In the genomic region with DNA sequence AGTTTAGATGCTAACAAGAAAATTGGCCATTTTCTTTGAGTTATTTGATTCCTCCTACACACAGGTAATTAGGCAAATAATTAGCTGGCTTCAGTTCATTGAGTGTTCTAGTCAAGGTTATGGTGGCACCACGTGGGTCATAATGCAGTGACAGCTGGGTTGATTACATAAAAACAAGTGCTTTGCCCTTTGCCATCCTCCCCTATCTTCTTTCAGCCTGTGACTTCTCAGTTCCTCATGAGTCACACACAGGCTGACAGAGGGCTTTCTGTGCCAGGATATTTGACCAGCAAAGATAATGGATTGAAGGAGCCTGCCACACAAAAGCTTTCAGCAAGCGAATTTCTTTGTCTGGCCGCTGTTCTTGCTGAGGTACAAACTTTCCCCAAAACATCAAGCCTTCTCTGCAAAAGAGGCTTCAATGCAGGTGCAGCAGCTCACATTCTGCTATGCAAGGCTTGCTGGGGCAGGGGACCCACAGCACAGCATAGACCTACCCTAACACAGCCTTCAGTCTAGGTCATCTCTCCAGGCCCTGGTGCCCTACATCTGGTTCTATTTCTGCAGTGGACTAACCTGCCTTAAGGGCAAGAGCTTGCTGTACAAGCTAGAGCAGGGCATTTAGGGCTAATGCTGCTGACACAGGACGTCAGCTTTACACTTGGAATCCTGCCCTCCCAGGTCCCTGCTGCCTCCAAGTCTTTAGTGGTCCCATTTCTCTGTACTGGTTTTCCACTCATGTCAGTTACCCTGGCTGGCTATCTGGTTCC, we compare ENCODE assay signal across 9 mouse cellular contexts. TPM values are rescaled to one million over a fixed set of nuclear protein-coding genes. Genes with fewer than 3 reads are reported as not detected.
DNase-seq lines count a peak whose midpoint lies in the region; ATAC-seq and TF ChIP-seq lines count a peak whose summit lies in the region.
"Had no signal": no experiment of that assay in that cellular context is flagged by ENCODE, and none has a peak within 500 bp of the region (broad histone marks: within the 10 kb centered on the region; RNA-seq: fewer than 3 reads in every experiment).

No protein-coding gene starts in this region.

- no peak for TF ChIP-seq POLR2A in MEL (IDR thresholded peaks at IDR 0.05; ENCODE audit: control insufficient read depth in 1 of 2, insufficient read depth in 1 of 2, low read depth in 1 of 2, low read length in 2 of 2, poor library complexity in 1 of 2)

- H3K79me2 ChIP-seq in MEL (ENCODE audit: control insufficient read depth, insufficient read depth, low read length, poor library complexity), result no peaks in the 10 kb centered on the region

- no peak overlapping the region for H3K9ac ChIP-seq in MEL (ENCODE audit: control insufficient read depth, low read depth, low read length, poor library complexity, severe bottlenecking)
- H3K9ac ChIP-seq in embryonic facial prominence, embryonic 14.5 days (ENCODE audit: low read depth, low read length), result no peak overlapping the region
- no peak overlapping the region for H3K9ac ChIP-seq in kidney, embryonic 15.5 days
- H3K9ac ChIP-seq in neural tube, embryonic 15.5 days (replicated peaks), result no peak overlapping the region
- H3K9ac ChIP-seq: forebrain, embryonic 12.5 days had no signal

- TF ChIP-seq CTCF in MEL (IDR thresholded peaks at IDR 0.05 in 2 of 3, conservative IDR thresholded peaks at IDR 0.05 in 1 of 3; ENCODE audit: control insufficient read depth in 1 of 3, insufficient read depth in 1 of 3, low read depth in 2 of 3, low read length in 3 of 3, poor library complexity in 1 of 3, severe bottlenecking in 1 of 3), result no peak

- 48% methylated on average over 4 of the region's 4 CpGs for WGBS in embryonic facial prominence, embryonic 14.5 days
- 41% methylated on average over 4 of the region's 4 CpGs for WGBS in kidney, embryonic 15.5 days
- WGBS in neural tube, embryonic 15.5 days, result 64% methylated on average over 4 of the region's 4 CpGs

- peaks cover 0 to 16% of the 10 kb centered on the region in 2 experiments; a peak in 2 of 4 replicates for H3K36me3 ChIP-seq in MEL (ENCODE audit: control insufficient read depth in 1 of 2, insufficient read depth in 2 of 2, low read length in 2 of 2)
- H3K36me3 ChIP-seq in embryonic facial prominence, embryonic 14.5 days (ENCODE audit: control insufficient read depth, insufficient read depth, low read length), result no peaks in the 10 kb centered on the region
- no peaks in the 10 kb centered on the region for H3K36me3 ChIP-seq in kidney, embryonic 15.5 days
- no peaks in the 10 kb centered on the region for H3K36me3 ChIP-seq in neural tube, embryonic 15.5 days
- H3K36me3 ChIP-seq: forebrain, embryonic 12.5 days had no signal

- H3K27me3 ChIP-seq in MEL (ENCODE audit: control insufficient read depth in 1 of 2, insufficient read depth in 2 of 2, low read length in 2 of 2), result no peaks in the 10 kb centered on the region
- H3K27me3 ChIP-seq in embryonic facial prominence, embryonic 14.5 days (replicated peaks; ENCODE audit: control insufficient read depth, insufficient read depth, low read length), result no peaks in the 10 kb centered on the region
- no peaks in the 10 kb centered on the region for H3K27me3 ChIP-seq in kidney, embryonic 15.5 days
- H3K27me3 ChIP-seq in neural tube, embryonic 15.5 days (replicated peaks), result no peaks in the 10 kb centered on the region
- H3K27me3 ChIP-seq: forebrain, embryonic 12.5 days had no signal

- no peak overlapping the region for H3K4me3 ChIP-seq in MEL (ENCODE audit: control insufficient read depth in 1 of 2, insufficient read depth in 1 of 2, low read depth in 2 of 2, low read length in 2 of 2)
- H3K4me3 ChIP-seq in embryonic facial prominence, embryonic 14.5 days (ENCODE audit: low read depth, low read length), result no peak overlapping the region
- no peak overlapping the region for H3K4me3 ChIP-seq in kidney, embryonic 15.5 days (replicated peaks)
- H3K4me3 ChIP-seq in neural tube, embryonic 15.5 days (replicated peaks), result no peak overlapping the region
- H3K4me3 ChIP-seq: forebrain, embryonic 12.5 days had no signal

- no peak overlapping the region for H3K27ac ChIP-seq in MEL (ENCODE audit: control insufficient read depth, low read depth, low read length)
- H3K27ac ChIP-seq in embryonic facial prominence, embryonic 14.5 days (replicated peaks; ENCODE audit: low read depth, low read length), result no peak overlapping the region
- H3K27ac ChIP-seq in kidney, embryonic 15.5 days, result no peak overlapping the region
- H3K27ac ChIP-seq in neural tube, embryonic 15.5 days (replicated peaks), result no peak overlapping the region
- H3K27ac ChIP-seq: forebrain, embryonic 12.5 days had no signal

- ATAC-seq in embryonic facial prominence, embryonic 14.5 days (ENCODE audit: low read depth), result no peak
- peak; percentile 76 for ATAC-seq in kidney, embryonic 15.5 days (replicated peaks; ENCODE audit: low FRiP score)
- ATAC-seq in erythroblast, adult 5-6 weeks (replicated peaks; ENCODE audit: low FRiP score, poor library complexity, severe bottlenecking), result no peak
- no peak for ATAC-seq in neural tube, embryonic 15.5 days (ENCODE audit: low FRiP score)
- no peak for ATAC-seq in inflammation-experienced regulatory T-cells, adult 6 months

- peaks cover 2 to 16% of the 10 kb centered on the region in 2 experiments; a peak in 2 of 4 replicates for H3K4me1 ChIP-seq in MEL (ENCODE audit: control insufficient read depth in 1 of 2, insufficient read depth in 2 of 2, low read length in 2 of 2)
- H3K4me1 ChIP-seq in embryonic facial prominence, embryonic 14.5 days (ENCODE audit: control insufficient read depth, insufficient read depth, low read length), result no peaks in the 10 kb centered on the region
- peaks cover 7% of the 10 kb centered on the region; the same call in 1 of the 2 replicates for H3K4me1 ChIP-seq in kidney, embryonic 15.5 days
- H3K4me1 ChIP-seq in neural tube, embryonic 15.5 days, result no peaks in the 10 kb centered on the region
- H3K4me1 ChIP-seq: forebrain, embryonic 12.5 days had no signal

- H3K9me3 ChIP-seq in MEL (replicated peaks; ENCODE audit: insufficient read depth, low read length), result no peaks in the 10 kb centered on the region
- no peaks in the 10 kb centered on the region for H3K9me3 ChIP-seq in embryonic facial prominence, embryonic 14.5 days (ENCODE audit: control insufficient read depth, low read length)
- no peaks in the 10 kb centered on the region for H3K9me3 ChIP-seq in kidney, embryonic 15.5 days (replicated peaks)
- no peaks in the 10 kb centered on the region for H3K9me3 ChIP-seq in neural tube, embryonic 15.5 days (replicated peaks)
- H3K9me3 ChIP-seq: forebrain, embryonic 12.5 days had no signal

- peak; percentile 59 to 78 for TF ChIP-seq EP300 in MEL (IDR thresholded peaks at IDR 0.05; ENCODE audit: low read depth in 1 of 2, low read length in 2 of 2)

- DNase-seq in embryo, embryonic 10.5 days (ENCODE audit: low spot score), result peak; percentile 9
- no peak for DNase-seq in embryo, embryonic 10 days (ENCODE audit: low spot score)
- DNase-seq in MEL (ENCODE audit: low read depth, low spot score), result peak; percentile 73
- DNase-seq in embryonic facial prominence, embryonic 14.5 days (ENCODE audit: low spot score), result peak; percentile 4

- H3K4me2 ChIP-seq in embryonic facial prominence, embryonic 14.5 days (ENCODE audit: low read depth, low read length), result no peak overlapping the region
- no peak overlapping the region for H3K4me2 ChIP-seq in kidney, embryonic 15.5 days
- H3K4me2 ChIP-seq in neural tube, embryonic 15.5 days, result no peak overlapping the region
- H3K4me2 ChIP-seq: forebrain, embryonic 12.5 days had no signal

- TF ChIP-seq RAD21 in MEL (IDR thresholded peaks at IDR 0.05; ENCODE audit: low read depth, low read length), result no peak

TF ChIP-seq in MEL, 35 proteins besides CTCF, POLR2A, EP300 and RAD21 (continues in another document):
- no peak for TF ChIP-seq TAL1 (IDR thresholded peaks at IDR 0.05; ENCODE audit: low read length)

RNA-seq across cellular contexts. Expression of a gene that starts 30.7 kb away (rescaled TPM):
- total RNA-seq in MEL (2012; rRNA removed), result 3.0 and 3.4 TPM in 2 replicates
- polyA plus RNA-seq in MEL (2012; ENCODE audit: insufficient read depth in 1 of 2, insufficient read length in 2 of 2, low read depth in 1 of 2, low replicate concordance in 2 of 2, missing spikeins in 1 of 2), result 1 to 10 TPM in 1 of 2 experiments, not detected in 1; 5.3 TPM
- polyA plus RNA-seq in embryonic facial prominence, embryonic 14.5 days (2014; fragmentation: Nextera tagmentation; extraction: Ambion mirVana), result 5.4 and 6.1 TPM in 2 replicates
- polyA plus RNA-seq in kidney, embryonic 15.5 days (2015; fragmentation: Nextera tagmentation; extraction: Ambion mirVana), result 4.5 and 5.5 TPM in 2 replicates
- 21.3 and 23.0 TPM in 2 replicates for total RNA-seq in erythroblast, adult 5-6 weeks (2015; ENCODE audit: low replicate concordance)
- 30.7 and 41.3 TPM in 2 replicates for total RNA-seq in erythroblast, adult 5-6 weeks (2017; ENCODE audit: low replicate concordance)
- polyA plus RNA-seq in neural tube, embryonic 15.5 days (2015; fragmentation: Nextera tagmentation; extraction: Ambion mirVana), result 2.0 and 7.8 TPM in 2 replicates
- polyA plus RNA-seq in inflammation-experienced regulatory T-cells, adult 6 months (2017; shearing (Covaris generic)), result 10 to 100 TPM; 62.4 to 76.7 (median 76.5) TPM

RNA-seq across cellular contexts. Expression of a gene that starts 31.3 kb away (rescaled TPM):
- total RNA-seq in MEL (2012; rRNA removed), result 3.5 and 3.9 TPM in 2 replicates
- polyA plus RNA-seq in MEL (2012; ENCODE audit: insufficient read depth in 1 of 2, insufficient read length in 2 of 2, low read depth in 1 of 2, low replicate concordance in 2 of 2, missing spikeins in 1 of 2), result 1 to 10 TPM in 1 of 2 experiments, not detected in 1; 6.0 TPM
- 4.3 and 4.5 TPM in 2 replicates for polyA plus RNA-seq in embryonic facial prominence, embryonic 14.5 days (2014; fragmentation: Nextera tagmentation; extraction: Ambion mirVana)
- polyA plus RNA-seq in kidney, embryonic 15.5 days (2015; fragmentation: Nextera tagmentation; extraction: Ambion mirVana), result 3.3 and 3.4 TPM in 2 replicates
- 13.3 and 15.0 TPM in 2 replicates for total RNA-seq in erythroblast, adult 5-6 weeks (2015; ENCODE audit: low replicate concordance)
- 25.2 and 25.4 TPM in 2 replicates for total RNA-seq in erythroblast, adult 5-6 weeks (2017; ENCODE audit: low replicate concordance)
- polyA plus RNA-seq in neural tube, embryonic 15.5 days (2015; fragmentation: Nextera tagmentation; extraction: Ambion mirVana), result 1.4 and 6.1 TPM in 2 replicates
- polyA plus RNA-seq in inflammation-experienced regulatory T-cells, adult 6 months (2017; shearing (Covaris generic)), result 10 to 100 TPM; 47.2 to 59.8 (median 52.9) TPM

RNA-seq across cellular contexts. Expression of a gene that starts 36.3 kb away (rescaled TPM):
- 0.98 and 1.2 TPM in 2 replicates for total RNA-seq in MEL (2012; rRNA removed)
- polyA plus RNA-seq in MEL (2012; ENCODE audit: insufficient read depth in 1 of 2, insufficient read length in 2 of 2, low read depth in 1 of 2, low replicate concordance in 2 of 2, missing spikeins in 1 of 2), result 1 to 10 TPM in 1 of 2 experiments, not detected in 1; 1.5 TPM
- 1.2 and 1.3 TPM in 2 replicates for polyA plus RNA-seq in embryonic facial prominence, embryonic 14.5 days (2014; fragmentation: Nextera tagmentation; extraction: Ambion mirVana)
- polyA plus RNA-seq in kidney, embryonic 15.5 days (2015; fragmentation: Nextera tagmentation; extraction: Ambion mirVana), result 1.1 and 1.2 TPM in 2 replicates
- total RNA-seq in erythroblast, adult 5-6 weeks (2015; ENCODE audit: low replicate concordance), result 17.3 and 18.0 TPM in 2 replicates
- total RNA-seq in erythroblast, adult 5-6 weeks (2017; ENCODE audit: low replicate concordance), result 34.6 and 34.8 TPM in 2 replicates
- 0.65 and 2.0 TPM in 2 replicates for polyA plus RNA-seq in neural tube, embryonic 15.5 days (2015; fragmentation: Nextera tagmentation; extraction: Ambion mirVana)
- 10 to 100 TPM; 36.0 to 48.6 (median 36.6) TPM for polyA plus RNA-seq in inflammation-experienced regulatory T-cells, adult 6 months (2017; shearing (Covaris generic))

Comparison
In these comparisons a context has a peak if more than half of its experiments do, and no peak if none do; other contexts are left out.
1. RNA of a gene that starts 36.3 kb away (polyA plus RNA-seq): 36.0 to 48.6 TPM in inflammation-experienced regulatory T-cells, adult 6 months; 1.5 TPM in MEL, 1.2 to 1.3 TPM in embryonic facial prominence, embryonic 14.5 days, 1.1 to 1.2 TPM in kidney, embryonic 15.5 days and 0.65 to 2.0 TPM in neural tube, embryonic 15.5 days; every median in the first group is over 10 times any median in the second.